ENCODE assay signal across 14 mouse cellular contexts in the genomic region with DNA sequence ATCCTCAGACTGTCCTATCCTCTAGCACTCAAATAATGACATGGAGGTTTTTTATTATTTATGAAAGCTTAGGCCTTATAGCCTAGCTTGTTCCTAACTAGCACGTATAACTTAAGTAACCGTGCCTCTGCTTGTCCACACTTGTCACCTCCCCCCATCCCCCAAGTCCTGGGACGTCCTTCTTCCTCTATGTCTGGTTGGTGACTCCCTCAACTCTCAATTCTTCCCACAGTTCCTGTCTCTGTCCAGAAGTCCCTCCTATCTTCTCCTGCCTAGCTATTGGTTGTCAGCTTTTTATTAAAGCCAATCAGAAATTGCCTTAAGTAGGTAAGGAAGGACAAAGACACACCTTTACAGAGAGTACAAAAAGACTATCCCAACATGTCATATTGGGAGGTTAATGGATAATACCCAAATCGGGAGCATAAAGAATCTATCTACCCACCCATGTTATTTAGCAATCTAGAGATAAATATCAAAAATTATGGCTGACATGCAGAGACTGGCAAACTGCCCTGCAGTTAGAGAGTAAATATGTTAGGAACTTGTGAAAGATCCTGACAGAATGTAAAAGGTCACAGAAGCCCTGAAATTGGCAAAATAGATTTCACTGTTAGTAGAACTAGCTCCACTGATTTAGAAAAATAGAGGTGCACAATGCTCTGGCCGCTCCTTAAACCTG. TPM values are rescaled to one million over a fixed set of nuclear protein-coding genes. Genes with fewer than 3 reads are reported as not detected.
DNase-seq lines count a peak whose midpoint lies in the region.
"Had no signal": no experiment of that assay in that cellular context is flagged by ENCODE, and none has a peak within 500 bp of the region (broad histone marks: within the 10 kb centered on the region; RNA-seq: fewer than 3 reads in every experiment).

No protein-coding gene starts in this region.

- peak; percentile 20 for DNase-seq in adrenal gland, postnatal 14 days
- DNase-seq in adrenal gland, adult 8-10 months = no peak
- DNase-seq in NIH3T3 (ENCODE audit: low read depth) = peak; percentile 19
- DNase-seq in fat pad, adult 2 months (ENCODE audit: extremely low read depth, low read depth, low spot score) = peak; percentile 67
- no peak for DNase-seq in left cerebral cortex, adult 9 months (ENCODE audit: low spot score in 2 of 2)
- no peak for DNase-seq in right cerebral cortex, postnatal 36 days (ENCODE audit: low spot score in 2 of 2)
- DNase-seq: adrenal gland, postnatal 10 days; B cell, adult 2 months; cerebellum, adult 11-12 months; cerebellum, adult 2 months; cerebellum, adult 9-10 months; cerebellum, postnatal 10 days; cerebellum, postnatal 25 days; forebrain, postnatal 0 days had no signal

RNA-seq across cellular contexts. Expression of gene Nsrp1, which starts 5.9 kb away (rescaled TPM):
- 25.3 and 28.2 TPM in 2 replicates for total RNA-seq in adrenal gland, postnatal 14 days (2021)
- 10 to 100 TPM; 15.6 to 25.9 (median 20.2) TPM for total RNA-seq in adrenal gland, adult 8-10 months (2022)

Comparison
In these comparisons a context has a peak if more than half of its experiments do, and no peak if none do; other contexts are left out.
1. DNase-seq: peak in adrenal gland, postnatal 14 days (single experiment), NIH3T3 (single experiment) and fat pad, adult 2 months (single experiment); none in adrenal gland, adult 8-10 months (single experiment), left cerebral cortex, adult 9 months (0 of 2) and right cerebral cortex, postnatal 36 days (0 of 2).